Mouse (Mus musculus): ENCODE results near the gene Dnajb14. TPM values are rescaled to one million over a fixed set of nuclear protein-coding genes. Genes with fewer than 3 reads are reported as not detected.

Dnajb14 gene
- total RNA-seq, 2 experiments from 2014 or later = 43.9 to 48.8 TPM

Other genes with a start within 250 kb of the Dnajb14 start
- gene Ddit4l, start 246.1 kb upstream of the Dnajb14 start, total RNA-seq (2021) = 10 to 100 TPM; 22.1 to 24.3 TPM
- gene Gm21962, start 196.2 kb upstream of the Dnajb14 start, total RNA-seq (2021) = not detected
- 100 to 1,000 TPM; 160 to 180 TPM for gene H2afz, start 3.2 kb upstream of the Dnajb14 start, total RNA-seq (2021)
- gene Lamtor3, start 50.8 kb downstream of the Dnajb14 start, total RNA-seq (2021) = 10 to 100 TPM; 66.5 to 70.6 TPM
- gene Dapp1, start 113.9 kb downstream of the Dnajb14 start, total RNA-seq (2021) = 1 to 10 TPM; 2.6 to 3.4 TPM
- 1 to 10 TPM; 2.1 to 2.8 TPM for gene 1110002E22Rik, start 197.4 kb downstream of the Dnajb14 start, total RNA-seq (2021)
- under 1 TPM in 1 of 2 experiments, not detected in 1; 0.20 TPM for gene Gm5105, start 199.7 kb downstream of the Dnajb14 start, total RNA-seq (2021)